Mouse (Mus musculus) urinary bladder, adult 2 months (tissue): ENCODE data around the gene Dis3. TPM values are rescaled to one million over a fixed set of nuclear protein-coding genes. Genes with fewer than 3 reads are reported as not detected.
"Not testable (repeated sequence)": the region's sequence is repeated elsewhere in the genome, so short reads cannot be mapped to it uniquely, and the experiment has no call there.

Experiments
- DNase-seq: peaks from one replicate; pipeline ENCODE4 v3.0.0; 2022; ENCODE audit warnings: low spot score
- polyA plus RNA-seq: library from polyadenylated mRNA; depleted of rRNA; stranded (reverse); fragments of >200 nt; gene quantifications from 2 replicates; pipeline ENCODE4 v1.2.3, GENCODE M21; 2012; rRNA removed

Dis3 gene
- polyA plus RNA-seq, 1 experiment, result 13.0 TPM

DNA sequence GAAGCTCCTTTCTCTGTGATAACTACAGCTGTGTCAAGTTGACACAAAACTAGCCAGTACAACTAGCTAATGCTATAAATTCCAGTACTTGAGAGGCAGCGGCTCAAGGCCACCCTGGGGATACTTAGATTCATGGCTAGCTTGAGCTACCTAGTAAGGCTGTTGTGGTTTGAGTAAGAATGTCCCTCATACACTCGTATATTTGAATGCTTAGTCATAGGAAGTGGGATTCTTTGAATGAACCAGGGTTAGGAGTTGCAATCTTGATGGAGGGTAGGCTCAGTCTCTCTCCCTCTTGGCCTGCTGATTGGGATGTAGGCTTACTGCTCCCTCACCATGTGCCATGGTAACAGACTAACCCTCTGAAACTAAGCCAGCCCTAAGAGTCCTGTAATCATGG is 36.5 kb downstream of the Dis3 start:
- no peak for DNase-seq

DNA sequence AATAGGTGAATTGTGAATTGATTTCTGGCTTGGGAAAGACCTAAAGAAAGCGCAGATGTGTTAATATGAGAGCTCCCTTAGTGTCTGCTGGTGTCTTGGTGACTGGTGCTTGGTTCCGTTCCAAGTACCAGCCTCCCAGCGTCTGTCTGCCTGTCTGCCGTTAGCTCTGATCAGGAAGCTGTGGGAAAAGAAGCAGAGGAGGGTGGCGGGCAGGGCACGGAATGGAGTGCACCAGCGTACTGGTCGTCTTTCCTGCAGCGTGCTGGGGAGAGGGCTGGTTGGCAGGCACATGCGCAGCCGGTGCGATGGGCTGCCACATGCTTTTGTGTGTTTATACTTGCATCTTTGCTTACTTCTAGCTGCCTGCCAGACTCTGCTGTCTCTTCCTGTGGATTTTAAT is 39.0 kb downstream of the Dis3 start:
- no peak for DNase-seq

DNA sequence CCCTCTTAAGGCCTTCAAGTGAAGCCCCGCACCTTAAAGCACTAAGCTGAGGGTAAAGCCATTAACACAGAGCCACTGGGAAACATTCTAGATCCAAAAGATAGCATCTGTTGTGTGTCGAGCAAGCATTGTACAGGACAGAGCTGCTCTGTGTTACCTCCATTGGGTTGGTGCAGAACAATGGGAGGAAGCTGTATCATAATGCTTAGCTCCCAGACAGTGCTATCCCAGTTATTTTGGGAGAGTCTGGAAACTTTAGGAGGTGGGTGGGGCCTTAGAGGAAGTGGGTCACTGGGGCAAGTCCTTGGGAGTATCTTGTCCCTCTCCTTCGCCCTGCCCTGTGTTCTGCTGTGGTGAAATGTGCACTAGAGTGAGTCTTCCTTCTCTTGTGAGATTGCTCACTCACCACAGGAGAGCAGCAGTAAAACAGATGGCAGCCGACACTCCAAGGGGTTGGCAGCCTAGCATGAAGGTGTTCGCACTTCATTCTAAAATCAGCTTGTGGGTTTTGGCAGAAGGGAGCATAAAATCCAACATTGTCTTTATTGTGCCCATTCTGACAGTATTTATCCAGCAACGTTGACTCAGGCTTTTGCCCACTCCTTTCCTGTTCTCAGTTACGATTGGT is 40.5 kb downstream of the Dis3 start:
- DNase-seq, result no peak

DNA sequence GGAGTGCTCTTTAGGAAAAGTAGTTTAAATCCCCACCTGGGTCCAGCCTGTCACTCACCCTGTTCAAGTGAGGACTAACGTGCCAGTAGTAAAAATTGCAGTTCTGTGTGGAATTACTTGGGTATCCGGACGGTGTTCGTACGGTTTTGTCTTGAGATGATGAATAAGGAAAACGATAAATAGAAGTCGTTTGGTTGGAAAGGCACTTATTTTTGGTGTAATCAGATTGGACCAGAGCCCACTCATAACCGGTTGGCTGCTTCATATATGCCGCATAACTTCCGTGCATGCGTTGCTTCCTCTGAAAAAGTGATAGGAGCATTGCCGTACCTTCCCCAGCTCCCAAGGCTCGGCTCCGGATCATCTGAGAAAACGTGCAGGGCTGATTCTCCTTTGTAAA is 52.8 kb downstream of the Dis3 start:
- no peak for DNase-seq

DNA sequence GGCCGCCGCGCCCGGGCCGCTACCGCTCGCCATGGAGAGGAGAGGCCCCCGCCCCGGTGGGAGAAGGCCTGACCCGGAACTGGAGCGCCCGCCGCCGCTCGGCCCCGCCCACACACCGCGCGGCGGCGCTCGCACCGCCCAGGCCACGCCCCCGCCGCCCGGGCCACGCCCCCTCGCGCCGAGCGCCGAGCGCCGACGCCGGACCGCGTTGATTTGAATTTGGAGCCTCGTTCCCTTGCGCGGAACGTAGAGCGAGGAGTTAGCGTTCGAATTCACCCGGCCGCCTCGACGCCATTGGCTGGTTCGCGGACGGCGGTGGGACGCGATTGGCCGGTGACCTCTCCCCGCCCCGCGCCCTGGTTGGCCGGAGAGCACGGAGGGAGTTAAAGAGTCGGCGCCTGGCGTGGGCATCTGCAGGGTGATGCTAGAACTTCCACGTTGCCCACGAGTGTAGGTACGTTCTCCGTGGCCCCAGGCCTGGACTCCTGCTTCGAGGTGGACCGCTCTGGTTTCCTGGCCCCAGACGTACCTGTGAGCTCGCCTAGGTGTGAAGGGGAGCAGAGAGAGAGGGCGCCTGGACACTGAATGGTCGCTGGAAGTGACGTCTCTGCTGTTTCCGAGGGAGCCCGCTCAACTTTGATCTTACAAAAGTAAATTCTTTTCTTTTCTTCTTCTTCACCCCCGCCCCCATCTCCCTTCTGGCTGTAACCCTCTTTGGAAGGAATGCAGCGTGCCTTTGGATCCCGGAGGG is 53.4 kb downstream of the Dis3 start, which contains the start of the genes Mzt1 and Bora:
Gene Mzt1 (minus strand): TSS at position 104 of the 751 bp plus-strand sequence.
Gene Bora (plus strand): TSS at position 192 of the 751 bp plus-strand sequence.
- DNase-seq, result peak; percentile 86

DNA sequence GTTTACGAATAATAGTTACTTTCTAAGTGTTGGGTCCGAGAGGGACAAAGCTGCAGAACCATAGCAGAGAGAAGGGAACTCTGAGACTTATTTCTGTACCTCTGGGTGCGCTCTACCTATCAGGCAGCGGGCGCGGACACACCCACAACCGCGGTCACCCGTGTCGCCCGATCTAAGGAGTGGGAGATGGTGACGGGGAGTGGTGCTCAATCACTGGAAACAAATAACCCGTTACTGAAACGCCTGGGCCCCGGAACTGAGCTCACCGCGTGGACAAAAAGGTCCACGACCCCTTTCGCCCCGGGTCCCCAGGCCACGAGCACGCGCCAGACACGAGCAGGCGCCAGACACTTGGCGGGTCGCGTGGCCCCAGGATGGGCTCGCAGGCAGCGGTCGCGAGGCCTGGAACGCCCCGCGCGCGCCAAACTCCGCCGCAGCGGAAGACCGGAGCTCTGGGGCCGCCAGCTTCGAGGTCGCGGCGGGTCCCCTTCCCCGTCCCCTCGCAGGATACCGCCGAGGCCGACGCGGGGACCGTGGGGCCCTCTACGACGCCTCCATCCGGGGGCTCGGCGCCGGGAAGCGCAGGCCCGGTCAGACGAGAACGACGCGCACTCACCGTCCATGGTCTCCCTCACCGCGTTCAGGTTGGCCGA is 54.1 kb downstream of the Dis3 start:
- no peak for DNase-seq

DNA sequence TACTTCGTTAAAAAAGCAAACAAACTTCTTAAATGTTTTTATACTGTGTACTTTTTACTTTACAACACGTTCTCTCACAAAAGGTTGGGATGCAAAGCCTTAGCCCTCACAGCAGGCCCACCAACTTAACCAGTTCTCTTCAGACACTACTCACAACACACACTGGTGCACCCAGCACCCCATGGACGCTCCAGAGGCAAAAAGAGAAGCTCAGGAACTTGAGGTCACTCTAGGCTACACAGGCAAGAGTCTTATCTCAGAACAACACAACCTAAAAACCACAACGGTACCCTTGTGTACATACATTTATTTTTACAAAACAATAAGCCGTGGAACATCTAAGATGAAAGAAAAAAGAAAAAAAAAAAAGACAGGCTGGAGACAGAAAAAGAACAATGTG is 54.9 kb downstream of the Dis3 start:
- no peak for DNase-seq

DNA sequence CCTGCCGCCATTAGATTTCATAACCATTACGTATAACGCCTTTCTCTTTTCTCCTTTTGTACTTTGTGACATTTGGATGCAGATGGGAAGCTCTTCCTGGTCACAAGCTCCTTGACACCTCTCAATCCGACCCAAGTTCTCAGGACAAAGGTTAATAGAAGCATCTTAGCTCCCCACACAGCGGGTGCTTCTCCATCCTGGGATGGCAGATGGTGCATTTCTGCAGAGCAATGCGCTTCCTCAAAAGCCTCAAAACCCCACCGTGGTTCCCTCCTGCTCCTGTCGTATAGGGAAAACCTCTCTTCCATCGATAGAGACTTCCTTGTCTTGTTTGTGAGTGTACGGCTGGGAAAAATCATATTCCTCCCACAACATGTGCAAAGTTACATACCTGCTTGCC is 55.5 kb downstream of the Dis3 start:
- no peak for DNase-seq

DNA sequence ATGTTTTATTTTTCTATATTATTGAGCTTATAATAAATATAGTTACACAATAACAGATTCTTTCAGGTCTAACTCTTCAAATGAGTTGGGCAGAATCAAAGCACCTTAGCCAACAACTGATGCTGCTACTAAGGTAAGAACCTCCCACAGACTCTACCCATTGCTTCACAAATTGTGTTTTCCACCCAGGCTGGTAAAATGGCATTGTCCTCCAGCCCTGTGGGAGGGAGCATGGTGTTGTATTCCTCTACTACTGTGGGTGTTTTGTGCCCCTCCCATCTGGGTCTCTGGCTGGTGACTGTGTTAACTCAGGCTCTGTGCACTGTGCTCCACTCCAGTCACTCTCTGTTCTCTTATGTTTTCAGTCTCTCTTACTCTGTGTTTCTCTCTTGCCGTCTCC is 56.1 kb downstream of the Dis3 start:
- no peak for DNase-seq

DNA sequence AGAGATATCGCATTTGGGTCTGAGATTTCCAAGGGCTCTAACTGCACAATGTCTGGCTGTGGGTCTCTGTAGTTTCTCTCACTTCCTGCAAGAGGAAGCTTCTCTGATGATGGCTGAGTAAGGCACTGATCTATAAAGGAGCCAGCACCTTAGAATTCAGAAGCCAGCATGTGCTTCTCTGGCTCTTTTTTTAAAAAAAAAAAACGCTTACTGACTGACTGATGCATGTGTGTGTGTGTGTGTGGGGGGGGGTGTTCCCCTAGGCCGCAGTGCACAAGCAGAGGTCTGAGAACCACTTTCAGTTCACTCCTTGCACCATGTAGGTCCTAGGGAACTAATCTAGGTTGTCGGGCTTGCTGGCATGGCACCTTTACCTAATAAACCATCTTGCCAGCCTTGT is 58.2 kb downstream of the Dis3 start:
- DNase-seq, result no peak

DNA sequence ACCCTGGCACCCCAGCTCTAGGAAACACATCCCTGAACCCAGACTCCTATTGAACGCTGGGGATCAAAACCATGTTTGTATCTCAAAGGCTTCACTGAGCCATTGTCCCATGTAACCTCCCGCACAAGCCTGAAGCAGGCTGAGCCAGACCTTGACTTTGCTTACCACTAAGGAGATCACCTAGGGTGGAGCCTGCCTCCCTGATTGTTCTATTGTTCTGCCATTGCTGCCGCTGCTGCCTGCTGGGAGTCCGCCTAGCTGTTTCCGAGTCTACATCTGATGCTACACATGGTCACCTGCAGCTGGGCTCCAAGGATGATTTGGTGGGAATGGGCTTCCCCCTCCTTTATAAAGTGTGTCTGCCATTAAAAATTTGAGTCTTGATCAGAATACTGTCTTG is 60.3 kb downstream of the Dis3 start:
- DNase-seq, result not testable (repeated sequence)

DNA sequence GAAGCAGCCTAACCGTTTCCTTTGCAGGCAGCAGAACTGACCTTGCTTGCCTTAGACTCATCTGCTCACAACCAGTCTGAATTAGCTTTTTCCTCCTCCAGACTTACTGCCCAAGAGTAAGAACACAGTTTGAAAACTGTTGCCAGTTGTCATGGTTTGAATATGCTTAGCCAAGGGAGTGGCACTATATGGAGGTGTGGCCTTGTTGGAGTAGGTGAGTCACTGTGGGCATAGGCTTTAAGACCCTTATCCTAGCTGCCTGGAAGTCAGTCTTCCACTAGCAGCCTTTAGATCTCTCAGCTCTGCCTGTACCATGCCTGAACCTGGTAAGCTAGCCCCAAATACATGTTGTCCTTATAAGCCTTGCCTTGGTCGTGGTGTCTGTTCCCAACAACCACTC is 61.9 kb downstream of the Dis3 start:
- DNase-seq, result no peak

DNA sequence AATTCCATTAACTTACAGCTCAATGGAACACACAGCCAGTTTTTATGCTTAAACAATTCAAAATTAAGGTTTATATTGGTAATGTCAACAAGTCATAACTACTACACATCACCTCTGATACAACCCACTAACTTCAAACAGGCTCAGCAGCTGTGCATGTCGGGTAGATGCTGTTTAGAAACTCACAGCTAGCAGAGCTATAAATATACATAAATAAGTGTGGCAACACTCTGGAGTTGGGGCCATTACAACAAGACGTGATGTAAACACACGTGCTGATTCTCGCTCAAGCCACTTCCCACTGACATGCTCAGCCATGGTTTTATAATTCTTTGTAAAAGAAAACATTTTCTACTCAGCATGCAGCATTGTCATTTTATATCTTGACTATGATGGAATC is 63.5 kb downstream of the Dis3 start:
- DNase-seq, result no peak

DNA sequence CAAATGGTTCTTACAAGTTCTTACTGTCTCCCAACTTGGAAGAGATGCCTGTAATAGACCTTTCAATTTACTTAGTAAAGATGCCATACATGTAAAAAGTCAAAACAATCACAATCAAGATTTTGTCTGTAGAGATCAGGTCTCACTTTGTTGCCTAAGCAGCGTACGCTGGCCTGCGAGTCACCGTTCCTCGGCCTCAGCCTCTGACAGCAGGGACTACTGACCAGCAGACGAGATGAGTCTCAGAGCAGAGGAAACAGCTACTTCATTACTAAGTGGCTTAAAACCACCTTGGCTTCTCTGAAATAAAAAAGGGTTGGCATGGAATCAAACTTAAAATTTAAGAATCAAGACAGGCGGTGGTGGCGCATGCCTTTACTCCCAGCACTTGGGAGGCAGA is 64.7 kb downstream of the Dis3 start:
- DNase-seq, result not testable (repeated sequence)

DNA sequence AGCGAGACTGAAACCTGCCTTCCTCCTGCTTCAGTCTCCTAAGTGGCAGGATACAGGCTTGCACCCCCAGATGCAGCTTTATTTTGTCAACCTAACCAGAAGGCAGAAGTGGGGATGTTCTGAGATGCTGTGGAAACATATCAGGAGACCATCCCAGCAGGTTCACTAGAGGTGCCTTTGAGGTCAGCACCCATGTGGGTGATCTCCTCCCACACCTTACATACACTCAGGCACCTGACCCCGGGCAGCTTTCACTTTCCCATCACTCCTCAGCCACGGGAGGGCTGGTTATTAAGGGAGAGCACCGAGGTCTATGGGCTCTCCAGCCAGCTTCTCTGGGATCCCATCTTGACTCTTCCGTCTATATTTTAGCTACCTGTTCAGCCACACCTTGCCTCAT is 67.0 kb downstream of the Dis3 start:
- no peak for DNase-seq

DNA sequence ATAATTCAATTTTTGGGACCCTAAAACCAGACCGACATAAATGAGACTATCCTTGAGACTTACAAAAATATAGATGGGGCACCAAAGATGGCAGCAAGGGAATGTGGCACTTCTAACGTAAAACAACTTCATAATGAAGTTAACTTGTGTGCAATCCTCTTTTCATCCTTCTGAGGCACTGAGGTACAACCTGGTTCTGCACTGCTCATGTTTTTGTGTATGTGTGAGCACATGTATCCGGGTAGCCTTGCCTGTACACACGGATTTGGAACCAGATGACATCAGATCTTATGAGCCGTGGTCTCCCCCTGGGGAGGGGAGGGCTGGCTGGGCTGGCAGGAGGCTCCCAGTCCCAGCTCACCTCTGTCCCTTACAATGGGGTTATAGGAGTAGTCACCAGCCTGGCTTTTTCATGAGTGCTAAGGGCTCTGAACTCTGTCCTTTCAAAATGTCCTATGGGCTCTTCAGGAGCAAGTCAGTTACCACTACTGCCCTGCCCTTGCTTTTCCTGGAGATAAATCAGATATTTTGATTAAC is 68.2 kb downstream of the Dis3 start:
- DNase-seq, result no peak

DNA sequence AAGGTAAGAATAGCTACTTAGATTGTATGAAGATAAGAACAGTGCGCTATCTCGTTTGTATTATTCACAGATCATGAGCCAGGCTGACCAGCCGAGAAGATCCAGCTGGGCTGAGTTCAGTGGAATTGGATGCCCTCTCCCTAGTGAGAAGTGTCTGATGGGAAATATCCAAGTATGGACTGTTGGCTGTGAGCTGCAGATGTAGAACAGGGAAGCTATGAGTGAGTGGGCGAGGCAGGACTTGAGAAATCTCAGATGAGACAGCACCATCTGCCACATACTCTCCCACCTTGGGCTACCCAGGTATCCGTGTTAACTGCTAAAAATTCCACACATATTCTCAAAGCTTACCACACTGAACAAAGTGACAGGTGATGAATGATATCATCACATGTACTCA is 69.6 kb downstream of the Dis3 start:
- no peak for DNase-seq

Other genes with a start within 250 kb of the Dis3 start
- 9.9 and 15.6 TPM in 2 replicates for gene Rpl36a-ps1, start 105.5 kb downstream of the Dis3 start, polyA plus RNA-seq
- gene Mzt1, start 53.6 kb downstream of the Dis3 start, polyA plus RNA-seq, result 34.4 and 36.6 TPM in 2 replicates
- 3.6 and 3.9 TPM in 2 replicates for gene Bora, start 53.5 kb downstream of the Dis3 start, polyA plus RNA-seq
- gene Pibf1, start 346 bp downstream of the Dis3 start, polyA plus RNA-seq, result 7.8 and 8.2 TPM in 2 replicates
- 44.9 and 59.0 TPM in 2 replicates for gene Klf5, start 198.9 kb upstream of the Dis3 start, polyA plus RNA-seq